Mouse (Mus musculus) limb, embryonic 14.5 days (tissue): ENCODE measurements at regions not wholly inside any gene's neighbourhood (a gene's known extent, or its start where the extent isn't known, plus 50 kb on each side); places are given as distances from the start of the nearest gene placed in this dataset.

Experiments
- ATAC-seq: fragments of 200-750 bp; cut with Nextera tagmentation; 2 replicates; pipeline ENCODE4 v1.8.0; 2017; ENCODE audit warnings: low read depth, moderate number of reproducible peaks, moderate TSS enrichment; ENCODE audit not compliant: low FRiP score
- DNase-seq: peaks from one replicate; pipeline ENCODE4 v3.0.0-alpha.2; 2015; ENCODE audit warnings: low spot score
- H3K27ac ChIP-seq: fragments of 300-500 bp; sonication (generic); replicated peaks from 2 replicates; pipeline ENCODE4 v1.5.1; 2014; ENCODE audit warnings: low read depth, mild to moderate bottlenecking, low read length, moderate library complexity, mixed read lengths
- H3K27me3 ChIP-seq: fragments of 300-500 bp; sonication (generic); 2 replicates; pipeline ENCODE4 v1.6.1; 2014; ENCODE audit warnings: low read length, mixed read lengths; ENCODE audit not compliant: control insufficient read depth, insufficient read depth
- H3K36me3 ChIP-seq: fragments of 300-500 bp; sonication (generic); 2 replicates; pipeline ENCODE4 v1.6.1; 2014; ENCODE audit warnings: mild to moderate bottlenecking, low read length, moderate library complexity, mixed read lengths; ENCODE audit not compliant: control insufficient read depth, insufficient read depth
- H3K4me1 ChIP-seq: fragments of 300-500 bp; sonication (generic); 2 replicates; pipeline ENCODE4 v1.6.1; 2014; ENCODE audit warnings: antibody characterized with exemption, low read length, mixed read lengths; ENCODE audit not compliant: control insufficient read depth, insufficient read depth
- H3K4me2 ChIP-seq: fragments of 300-500 bp; sonication (generic); replicated peaks from 2 replicates; pipeline ENCODE4 v1.6.1; 2014; ENCODE audit warnings: low read depth, mild to moderate bottlenecking, low read length, moderate library complexity; ENCODE audit not compliant: severe bottlenecking
- H3K4me3 ChIP-seq: fragments of 300-500 bp; sonication (generic); replicated peaks from 2 replicates; pipeline ENCODE4 v1.5.1; 2014; ENCODE audit warnings: low read length
- H3K9ac ChIP-seq: fragments of 300-500 bp; sonication (generic); 2 replicates; pipeline ENCODE4 v1.6.1; 2014; ENCODE audit warnings: mild to moderate bottlenecking, low read depth, low read length, moderate library complexity; ENCODE audit not compliant: severe bottlenecking
- H3K9me3 ChIP-seq: fragments of 300-500 bp; sonication (generic); 2 replicates; pipeline ENCODE4 v1.6.1; 2016; ENCODE audit warnings: low read length; ENCODE audit not compliant: control insufficient read depth
- POLR2A ChIP-seq: fragments of 200-500 bp; IDR thresholded peaks from 2 replicates; pipeline ENCODE4 v1.8.0; 2012; ENCODE audit warnings: inconsistent platforms, mild to moderate bottlenecking, moderate library complexity, borderline replicate concordance; ENCODE audit not compliant: insufficient read depth, insufficient read length; ENCODE audit errors: extremely low read depth
- WGBS: fragments of 180-500 bp; shearing (Covaris S2); extraction: QIAGEN DNeasy Blood & Tissue Kit; methylation state at CpG from one replicate; pipeline ENCODE4 v1.1.7; 2014; 5-methylcytosine and 5-hydroxymethylcytosine counted together

GRCm38 (mm10) chr1:69429632-69430031, 257.4 kb downstream of the Ikzf2 start:
- WGBS = 72% methylated on average over 5 of the region's 5 CpGs
- no peak overlapping the region for H3K4me2 ChIP-seq

GRCm38 (mm10) chr1:69397676-69398075, 289.4 kb downstream of the Ikzf2 start:
- DNase-seq (no peak), ATAC-seq (no peak)
- Histone ChIP-seq H3K36me3 (no peaks in the 10 kb centered on the region), H3K4me2 (no peak overlapping the region), H3K4me1 (no peaks in the 10 kb centered on the region), H3K27ac (no peak overlapping the region), H3K9ac (no peak overlapping the region), H3K27me3 (no peaks in the 10 kb centered on the region), H3K9me3 (0 out of 2 replicates have a peak, but pooled peaks cover 16% of the 10 kb centered on the region), H3K4me3 (no peak overlapping the region)
- TF ChIP-seq POLR2A = no peak
- 87% methylated on average over 2 of the region's 2 CpGs for WGBS

More at GRCm38 (mm10) chr1:69429632-69430031, 257.4 kb downstream of the Ikzf2 start:
- H3K4me3 ChIP-seq = no peak overlapping the region
- DNase-seq (no peak), ATAC-seq (no peak)
- H3K27me3 ChIP-seq = no peaks in the 10 kb centered on the region
- no peak overlapping the region for H3K9ac ChIP-seq
- H3K4me1 ChIP-seq = no peaks in the 10 kb centered on the region
- no peaks in the 10 kb centered on the region for H3K9me3 ChIP-seq
- TF ChIP-seq POLR2A = no peak
- H3K27ac ChIP-seq = no peak overlapping the region
- no peaks in the 10 kb centered on the region for H3K36me3 ChIP-seq

- no peak overlapping the region for H3K4me2 ChIP-seq
Measured at GRCm38 (mm10) chr1:69382374-69382773, 274.5 kb upstream of the Erbb4 start.

GRCm38 (mm10) chr1:69379741-69380140, 271.9 kb upstream of the Erbb4 start:
- H3K9me3 ChIP-seq = no peaks in the 10 kb centered on the region
- DNase-seq (no peak), ATAC-seq (no peak)
- 62% methylated on average over 7 of the region's 7 CpGs for WGBS
- no peak for TF ChIP-seq POLR2A
- no peaks in the 10 kb centered on the region for H3K27me3 ChIP-seq
- H3K9ac ChIP-seq = no peak overlapping the region
- no peak overlapping the region for H3K4me2 ChIP-seq
- H3K4me3 ChIP-seq = no peak overlapping the region
- H3K36me3 ChIP-seq = no peaks in the 10 kb centered on the region
- no peak overlapping the region for H3K27ac ChIP-seq
- H3K4me1 ChIP-seq = no peaks in the 10 kb centered on the region

More at GRCm38 (mm10) chr1:69382374-69382773, 274.5 kb upstream of the Erbb4 start:
- ATAC-seq (no peak), DNase-seq (no peak)
- no peak overlapping the region for H3K27ac ChIP-seq
- no peaks in the 10 kb centered on the region for H3K36me3 ChIP-seq
- no peak for TF ChIP-seq POLR2A
- H3K27me3 ChIP-seq = no peaks in the 10 kb centered on the region
- no peaks in the 10 kb centered on the region for H3K4me1 ChIP-seq
- H3K9ac ChIP-seq = no peak overlapping the region
- no peaks in the 10 kb centered on the region for H3K9me3 ChIP-seq
- 88% methylated on average over 1 of the region's 1 CpGs for WGBS
- no peak overlapping the region for H3K4me3 ChIP-seq

GRCm38 (mm10) chr1:69376923-69377706, 269.3 kb upstream of the Erbb4 start:
- ATAC-seq (no peak), DNase-seq (no peak)
- Histone ChIP-seq H3K9me3 (no peaks in the 10 kb centered on the region), H3K27ac (no peak overlapping the region), H3K27me3 (no peaks in the 10 kb centered on the region), H3K4me2 (no peak overlapping the region), H3K36me3 (no peaks in the 10 kb centered on the region), H3K4me1 (no peaks in the 10 kb centered on the region), H3K9ac (no peak overlapping the region), H3K4me3 (no peak overlapping the region)
- TF ChIP-seq POLR2A = no peak
- 95% methylated on average over 45 of the region's 46 CpGs for WGBS
